Mouse (Mus musculus): ENCODE data around the gene Arrdc5.

Arrdc5 gene

DNA sequence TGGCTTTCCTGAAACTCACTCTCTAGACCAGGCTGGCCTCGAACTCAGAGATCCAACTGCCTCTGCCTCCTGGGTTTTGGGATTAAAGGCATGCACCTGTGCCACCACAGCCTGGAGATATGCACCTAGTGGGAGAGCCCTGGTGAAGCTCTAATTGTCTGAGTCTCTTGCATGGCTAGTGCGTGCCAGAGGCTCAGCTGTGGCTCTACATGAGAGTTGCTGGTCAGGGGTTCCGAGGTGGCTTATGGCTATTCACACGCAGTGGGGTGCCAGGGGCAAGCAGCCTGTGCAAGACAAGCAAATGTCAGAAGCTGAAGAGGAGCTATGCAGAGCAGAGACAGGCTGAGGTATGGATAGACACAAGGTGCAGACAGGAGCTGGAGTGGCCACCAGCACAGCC lies 45.4 kb downstream of the Arrdc5 start:
- no peak for DNase-seq

DNA sequence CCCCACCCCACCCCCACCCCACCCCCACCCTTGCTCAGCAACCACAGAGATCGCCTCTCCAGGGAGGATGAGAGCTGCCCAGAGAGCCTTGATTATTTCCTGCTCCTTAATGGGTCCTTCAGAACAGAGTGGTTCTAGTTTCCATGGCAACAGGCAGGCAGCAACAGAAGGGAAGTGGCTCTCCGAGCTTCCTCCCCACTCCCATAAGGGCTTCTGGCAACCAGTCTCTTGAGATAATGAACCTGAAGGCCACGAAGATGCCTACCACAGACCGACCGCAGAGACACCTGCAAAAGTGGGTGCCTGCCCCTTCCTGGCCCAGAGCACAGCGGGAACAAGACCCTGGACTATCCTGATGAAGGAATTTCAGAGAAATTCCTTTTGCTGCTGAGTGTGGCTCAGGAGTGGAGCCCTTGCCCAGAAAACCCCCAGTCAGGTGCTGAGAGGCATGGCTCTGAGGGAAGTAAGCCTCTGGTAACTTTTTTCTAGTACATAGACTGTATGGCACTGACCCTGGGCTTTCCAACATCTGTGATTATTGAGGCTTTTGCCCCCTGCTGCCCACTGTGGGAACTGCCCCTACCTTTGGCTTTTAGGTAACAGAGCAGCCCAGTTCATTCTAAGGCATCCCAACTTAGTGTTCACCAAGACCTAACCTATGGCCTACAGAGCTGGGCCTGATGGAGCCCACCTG lies 48.8 kb downstream of the Arrdc5 start:
- peak; percentile 83 for DNase-seq

DNA sequence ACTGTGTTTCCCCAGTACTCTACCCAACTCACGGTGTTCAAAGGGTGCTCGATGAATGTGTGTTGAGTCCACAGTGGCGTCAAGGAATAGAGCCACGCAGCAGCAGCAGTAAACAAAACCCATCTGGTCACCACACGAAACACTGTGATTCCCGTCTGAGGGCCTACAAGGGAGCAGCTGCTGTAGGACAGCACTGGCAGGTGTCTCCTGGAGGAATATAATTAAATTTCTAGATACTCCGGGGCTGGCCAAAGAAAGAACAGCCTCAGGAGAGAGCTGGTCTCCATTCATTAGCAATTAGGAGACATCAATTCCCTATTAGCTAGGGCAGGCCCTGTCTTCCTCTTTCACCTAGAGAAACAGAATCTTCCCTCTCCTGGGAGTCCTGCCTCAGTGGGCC lies 54.5 kb downstream of the Arrdc5 start:
- DNase-seq = no peak
